Mouse (Mus musculus): ENCODE measurements around the gene Tmcc1. TPM values are rescaled to one million over a fixed set of nuclear protein-coding genes. Genes with fewer than 3 reads are reported as not detected.
"Not testable (repeated sequence)": the region's sequence is repeated elsewhere in the genome, so short reads cannot be mapped to it uniquely, and the experiment has no call there.

The Tmcc1 gene
- polyA plus RNA-seq (2012; rRNA removed), result 89.6 and 97.7 TPM in 2 replicates

- H3K4me1 ChIP-seq (ENCODE audit: control insufficient read depth, insufficient read depth, low read length), result peaks cover 4% of the 10 kb centered on the region
- peak within 1 kb of the TSS; percentile 88 for H3K4me3 ChIP-seq (ENCODE audit: control insufficient read depth, low read depth, low read length)
- H3K27ac ChIP-seq (ENCODE audit: control insufficient read depth, insufficient read depth, low read depth, low read length), result peak within 1 kb of the TSS; percentile 67
- no peaks in the 10 kb centered on the region for H3K27me3 ChIP-seq (ENCODE audit: control insufficient read depth, insufficient read depth, low read length)
- TF ChIP-seq CTCF (IDR thresholded peaks at IDR 0.05; ENCODE audit: control insufficient read depth, insufficient read depth, insufficient replicate concordance, low read depth, low read length), result no peak
- peak; percentile 90 for TF ChIP-seq POLR2A (IDR thresholded peaks at IDR 0.05; ENCODE audit: control insufficient read depth, low read depth, low read length)
- H3K36me3 ChIP-seq (ENCODE audit: control insufficient read depth, insufficient read depth, low read length), result no peaks in the 10 kb centered on the region
These were observed at the start of gene Tmcc1 for GRCm38 (mm10) chr6:116193394-116194393. Tmcc1 (minus strand) TSS chr6:116193486.

- no peaks in the 10 kb centered on the region; the same call in 1 of the 2 replicates for H3K36me3 ChIP-seq (ENCODE audit: control insufficient read depth, insufficient read depth, low read length)
- no peaks in the 10 kb centered on the region for H3K27me3 ChIP-seq (ENCODE audit: control insufficient read depth, insufficient read depth, low read length)
- H3K4me3 ChIP-seq (ENCODE audit: control insufficient read depth, low read depth, low read length), result no peak overlapping the region
- H3K27ac ChIP-seq (ENCODE audit: control insufficient read depth, insufficient read depth, low read depth, low read length), result no peak overlapping the region
- no peaks in the 10 kb centered on the region for H3K4me1 ChIP-seq (ENCODE audit: control insufficient read depth, insufficient read depth, low read length)
- TF ChIP-seq POLR2A (IDR thresholded peaks at IDR 0.05; ENCODE audit: control insufficient read depth, low read depth, low read length), result no peak
- TF ChIP-seq CTCF (IDR thresholded peaks at IDR 0.05; ENCODE audit: control insufficient read depth, insufficient read depth, insufficient replicate concordance, low read depth, low read length), result no peak
These were observed 47.1 kb upstream of the Tmcc1 start for GRCm38 (mm10) chr6:116240371-116240770.

DNA sequence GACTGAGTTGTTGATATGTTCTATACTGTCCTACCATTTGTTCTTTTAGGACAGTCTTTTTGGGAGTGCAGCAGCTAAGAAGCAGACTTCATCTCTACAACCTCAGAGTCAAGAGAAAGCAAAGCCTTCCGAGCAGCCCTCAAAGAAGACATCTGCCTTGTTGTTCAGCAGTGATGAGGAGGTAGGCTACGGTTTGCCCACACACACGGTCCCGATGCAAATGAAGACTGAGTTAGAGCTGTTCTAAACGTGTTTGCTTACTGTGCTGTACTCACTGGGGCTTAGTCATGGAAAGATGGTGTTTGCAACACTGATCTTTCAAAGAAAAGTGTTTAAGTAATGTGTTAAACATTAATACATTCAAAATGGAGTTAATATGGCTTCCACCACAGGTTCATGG, 44.8 kb upstream of the Tmcc1 start:
- H3K4me3 ChIP-seq (ENCODE audit: control insufficient read depth, low read depth, low read length), result no peak overlapping the region
- H3K27ac ChIP-seq (ENCODE audit: control insufficient read depth, insufficient read depth, low read depth, low read length), result no peak overlapping the region
- no peaks in the 10 kb centered on the region for H3K4me1 ChIP-seq (ENCODE audit: control insufficient read depth, insufficient read depth, low read length)
- no peaks in the 10 kb centered on the region for H3K27me3 ChIP-seq (ENCODE audit: control insufficient read depth, insufficient read depth, low read length)
- no peaks in the 10 kb centered on the region; the same call in 1 of the 2 replicates for H3K36me3 ChIP-seq (ENCODE audit: control insufficient read depth, insufficient read depth, low read length)
- no peak for TF ChIP-seq POLR2A (IDR thresholded peaks at IDR 0.05; ENCODE audit: control insufficient read depth, low read depth, low read length)
- no peak for TF ChIP-seq CTCF (IDR thresholded peaks at IDR 0.05; ENCODE audit: control insufficient read depth, insufficient read depth, insufficient replicate concordance, low read depth, low read length)

- H3K27me3 ChIP-seq (ENCODE audit: control insufficient read depth, insufficient read depth, low read length), result no peaks in the 10 kb centered on the region
- no peak overlapping the region for H3K27ac ChIP-seq (ENCODE audit: control insufficient read depth, insufficient read depth, low read depth, low read length)
- H3K4me1 ChIP-seq (ENCODE audit: control insufficient read depth, insufficient read depth, low read length), result no peaks in the 10 kb centered on the region
- TF ChIP-seq POLR2A (IDR thresholded peaks at IDR 0.05; ENCODE audit: control insufficient read depth, low read depth, low read length) (no peak), CTCF (IDR thresholded peaks at IDR 0.05; ENCODE audit: control insufficient read depth, insufficient read depth, insufficient replicate concordance, low read depth, low read length) (no peak)
- no peak overlapping the region for H3K4me3 ChIP-seq (ENCODE audit: control insufficient read depth, low read depth, low read length)
- H3K36me3 ChIP-seq (ENCODE audit: control insufficient read depth, insufficient read depth, low read length), result no peaks in the 10 kb centered on the region; the same call in 1 of the 2 replicates
These were observed 42.0 kb upstream of the Tmcc1 start for GRCm38 (mm10) chr6:116235336-116235735.

DNA sequence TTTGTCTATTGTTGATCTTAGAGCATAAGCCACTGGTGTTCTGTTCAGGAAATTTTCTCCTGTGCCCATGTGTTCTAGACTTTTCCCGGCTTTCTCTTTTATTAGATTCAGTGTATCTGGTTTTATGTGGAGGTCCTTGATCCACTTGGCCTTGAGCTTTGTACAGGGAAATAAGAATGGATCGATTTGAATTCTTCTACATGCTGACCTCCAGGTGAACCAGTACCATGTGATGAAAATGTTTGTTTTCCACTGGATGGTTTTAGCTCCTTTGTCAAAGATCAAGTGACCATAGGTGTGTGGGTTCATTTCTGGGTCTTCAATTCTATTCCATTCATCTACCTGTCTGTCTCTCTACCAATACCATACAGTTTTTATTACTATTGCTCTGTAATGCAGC, 41.5 kb upstream of the Tmcc1 start:
- not testable (repeated sequence) for H3K27ac ChIP-seq (ENCODE audit: control insufficient read depth, insufficient read depth, low read depth, low read length); H3K36me3 ChIP-seq (ENCODE audit: control insufficient read depth, insufficient read depth, low read length); H3K4me1 ChIP-seq (ENCODE audit: control insufficient read depth, insufficient read depth, low read length); H3K27me3 ChIP-seq (ENCODE audit: control insufficient read depth, insufficient read depth, low read length); H3K4me3 ChIP-seq (ENCODE audit: control insufficient read depth, low read depth, low read length)

DNA sequence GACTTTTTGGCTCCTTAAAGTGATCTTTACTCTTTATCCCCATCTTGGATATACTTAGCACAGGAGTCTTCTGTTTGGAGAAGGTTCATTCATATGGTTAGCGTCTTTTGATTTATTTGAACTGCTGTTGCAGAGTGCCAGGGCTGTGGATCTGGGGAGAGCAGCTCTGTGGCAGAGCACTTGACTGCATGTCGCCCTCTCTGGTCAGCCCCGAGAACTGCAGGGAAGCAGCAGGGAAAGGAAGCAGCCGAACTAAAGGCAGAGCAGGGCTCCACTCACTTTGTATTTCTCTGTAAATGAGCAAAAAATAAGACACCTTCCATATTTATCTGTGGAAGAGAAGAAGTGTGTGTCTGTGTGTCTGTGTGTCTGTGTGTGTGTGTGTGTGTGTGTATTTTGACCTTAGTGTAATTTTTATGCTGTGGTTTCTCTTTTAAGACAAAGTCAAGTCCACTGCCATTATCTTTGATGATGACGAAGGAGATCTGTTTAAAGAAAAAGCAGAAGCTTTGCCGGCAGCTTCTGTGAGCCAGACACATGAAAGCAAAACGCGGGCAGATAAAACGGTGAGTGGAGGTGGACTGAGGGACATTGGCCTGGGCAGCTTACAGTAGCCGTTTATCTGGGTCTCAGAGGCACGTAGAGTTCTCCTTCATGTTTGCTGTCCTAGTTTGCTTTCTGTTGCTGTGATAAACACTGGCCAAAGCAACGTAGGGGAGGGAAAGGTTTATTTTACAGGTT, 35.7 kb upstream of the Tmcc1 start:
- no peaks in the 10 kb centered on the region for H3K27me3 ChIP-seq (ENCODE audit: control insufficient read depth, insufficient read depth, low read length)
- H3K36me3 ChIP-seq (ENCODE audit: control insufficient read depth, insufficient read depth, low read length), result no peaks in the 10 kb centered on the region; the same call in 1 of the 2 replicates
- H3K4me1 ChIP-seq (ENCODE audit: control insufficient read depth, insufficient read depth, low read length), result no peaks in the 10 kb centered on the region
- TF ChIP-seq CTCF (IDR thresholded peaks at IDR 0.05; ENCODE audit: control insufficient read depth, insufficient read depth, insufficient replicate concordance, low read depth, low read length) (peak; percentile 89; the same call in 1 of the 2 replicates), POLR2A (IDR thresholded peaks at IDR 0.05; ENCODE audit: control insufficient read depth, low read depth, low read length) (no peak)
- no peak overlapping the region for H3K27ac ChIP-seq (ENCODE audit: control insufficient read depth, insufficient read depth, low read depth, low read length)
- no peak overlapping the region for H3K4me3 ChIP-seq (ENCODE audit: control insufficient read depth, low read depth, low read length)

DNA sequence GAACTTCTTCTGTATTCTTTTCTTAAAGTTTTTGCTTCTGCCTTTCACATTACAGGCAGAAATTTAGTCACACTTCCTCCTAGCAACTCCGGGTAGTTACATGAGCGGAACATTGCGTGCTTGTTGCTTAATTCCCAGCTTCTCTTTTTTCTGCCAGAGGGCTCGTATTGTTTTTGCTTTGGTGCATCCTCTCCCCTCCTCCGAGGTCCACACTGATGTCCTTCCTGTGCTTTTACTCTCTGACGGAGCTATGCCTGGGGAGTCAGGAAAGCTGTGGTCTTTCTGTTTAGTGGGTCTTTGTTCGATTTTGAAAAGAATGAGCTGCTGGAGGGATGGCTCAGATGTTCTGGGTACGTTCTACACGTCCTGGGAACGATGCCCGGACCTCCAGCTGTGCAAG, 34.5 kb upstream of the Tmcc1 start:
- no peak for TF ChIP-seq CTCF (IDR thresholded peaks at IDR 0.05; ENCODE audit: control insufficient read depth, insufficient read depth, insufficient replicate concordance, low read depth, low read length)
- TF ChIP-seq POLR2A (IDR thresholded peaks at IDR 0.05; ENCODE audit: control insufficient read depth, low read depth, low read length), result no peak
- Histone ChIP-seq H3K4me3 (ENCODE audit: control insufficient read depth, low read depth, low read length) (no peak overlapping the region), H3K4me1 (ENCODE audit: control insufficient read depth, insufficient read depth, low read length) (no peaks in the 10 kb centered on the region), H3K36me3 (ENCODE audit: control insufficient read depth, insufficient read depth, low read length) (no peaks in the 10 kb centered on the region; the same call in 1 of the 2 replicates), H3K27ac (ENCODE audit: control insufficient read depth, insufficient read depth, low read depth, low read length) (peak overlapping the region; percentile 53; the same call in 1 of the 2 replicates), H3K27me3 (ENCODE audit: control insufficient read depth, insufficient read depth, low read length) (no peaks in the 10 kb centered on the region)

Measured in testis, adult 2 months (tissue).